Mouse (Mus musculus) kidney, embryonic 15.5 days (tissue): ENCODE measurements around the gene Gatad1. TPM values are rescaled to one million over a fixed set of nuclear protein-coding genes. Genes with fewer than 3 reads are reported as not detected.
"Not testable (repeated sequence)": the region's sequence is repeated elsewhere in the genome, so short reads cannot be mapped to it uniquely, and the experiment has no call there.

Source experiments
- ATAC-seq: fragments of 200-750 bp; cut with Nextera tagmentation; replicated peaks from 2 replicates; pipeline ENCODE4 v1.8.0; 2017; ENCODE audit warnings: moderate TSS enrichment; ENCODE audit not compliant: low FRiP score
- H3K27ac ChIP-seq: fragments of 300-500 bp; sonication (generic); 2 replicates; pipeline ENCODE4 v1.5.1; 2015; ENCODE audit warnings: mild to moderate bottlenecking, inconsistent platforms
- H3K27me3 ChIP-seq: fragments of 300-500 bp; sonication (generic); 2 replicates; pipeline ENCODE4 v1.6.1; 2015; ENCODE audit warnings: inconsistent platforms
- H3K36me3 ChIP-seq: fragments of 300-500 bp; sonication (generic); 2 replicates; pipeline ENCODE4 v1.6.1; 2015; ENCODE audit warnings: inconsistent platforms
- H3K4me1 ChIP-seq: fragments of 300-500 bp; sonication (generic); 2 replicates; pipeline ENCODE4 v1.6.1; 2015; ENCODE audit warnings: inconsistent platforms
- H3K4me2 ChIP-seq: fragments of 300-500 bp; sonication (generic); 2 replicates; pipeline ENCODE4 v1.6.1; 2015; ENCODE audit warnings: moderate library complexity, mild to moderate bottlenecking, inconsistent platforms
- H3K4me3 ChIP-seq: fragments of 300-500 bp; sonication (generic); replicated peaks from 2 replicates; pipeline ENCODE4 v1.5.1; 2015; ENCODE audit warnings: mild to moderate bottlenecking, inconsistent platforms
- H3K9ac ChIP-seq: fragments of 300-500 bp; sonication (generic); 2 replicates; pipeline ENCODE4 v1.6.1; 2015; ENCODE audit warnings: mild to moderate bottlenecking, inconsistent platforms
- H3K9me3 ChIP-seq: fragments of 300-500 bp; sonication (generic); replicated peaks from 2 replicates; pipeline ENCODE4 v1.6.1; 2016; ENCODE audit warnings: inconsistent platforms
- WGBS: fragments of 180-500 bp; shearing (Covaris S2); methylation state at CpG from one replicate; pipeline ENCODE4 v1.1.7; 2015; ENCODE audit warnings: mixed read lengths; 5-methylcytosine and 5-hydroxymethylcytosine counted together
- polyA plus RNA-seq: library from polyadenylated mRNA; unstranded; fragments of >200 nt; fragmentation: Nextera tagmentation; extraction: Ambion mirVana; gene quantifications from 2 replicates; pipeline ENCODE4 v1.2.1, GENCODE M21; 2015

Gene Gatad1
- 71.5 and 73.3 TPM in 2 replicates for polyA plus RNA-seq

DNA sequence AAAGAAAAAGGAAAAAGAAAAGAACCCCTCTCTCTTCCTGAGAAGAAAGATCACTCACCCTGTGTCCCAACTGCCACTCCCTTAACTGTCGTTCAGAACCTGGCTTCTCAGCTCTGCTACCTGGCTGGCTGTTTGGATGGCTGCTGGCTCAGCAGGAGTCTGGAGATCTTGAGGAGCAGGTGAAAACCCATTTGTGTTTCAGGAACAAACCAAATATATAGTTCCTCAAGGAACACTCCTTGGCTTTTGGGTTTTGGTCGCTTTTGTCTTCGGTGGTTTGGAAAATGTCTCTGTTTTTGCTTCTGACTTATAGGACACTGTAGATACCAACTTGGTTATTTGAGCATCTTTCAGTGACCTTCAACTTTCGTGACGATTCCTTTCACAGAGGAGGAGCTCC, at the start of gene Gatad1:
Gatad1 (minus strand) TSS at position 101 of the 400 bp plus-strand sequence.
- no peak within 1 kb of the TSS for H3K4me2 ChIP-seq
- no peaks in the 10 kb centered on the region for H3K4me1 ChIP-seq
- no peak within 1 kb of the TSS for H3K27ac ChIP-seq
- H3K4me3 ChIP-seq, result no peak within 1 kb of the TSS
- H3K27me3 ChIP-seq, result no peaks in the 10 kb centered on the region
- H3K9me3 ChIP-seq, result no peaks in the 10 kb centered on the region
- H3K9ac ChIP-seq, result no peak within 1 kb of the TSS
- ATAC-seq, result no peak
- 76% methylated on average over 5 of the region's 5 CpGs for WGBS
- no peaks in the 10 kb centered on the region for H3K36me3 ChIP-seq

DNA sequence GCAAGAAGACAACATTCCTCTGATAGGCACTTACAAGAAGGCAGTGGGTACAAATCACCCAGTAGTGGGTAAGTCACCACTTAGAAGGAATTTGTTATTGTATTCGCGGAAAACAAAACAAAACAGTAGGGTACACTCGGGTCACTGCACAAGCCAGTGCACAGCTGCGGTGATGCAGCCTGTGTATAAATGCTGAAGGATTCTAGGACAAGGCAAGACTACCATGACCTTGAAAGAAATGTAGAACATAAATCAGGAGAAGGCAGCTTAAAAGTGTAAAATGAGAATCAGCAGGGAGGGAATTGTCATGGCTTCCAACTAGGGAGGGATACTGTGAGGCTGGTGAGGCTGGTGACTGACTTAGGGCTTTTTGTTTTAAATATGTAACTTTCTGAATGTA, 45.2 kb upstream of the Gatad1 start:
- no peaks in the 10 kb centered on the region for H3K9me3 ChIP-seq
- no peak overlapping the region for H3K4me3 ChIP-seq
- 39% methylated on average over 4 of the region's 4 CpGs for WGBS
- H3K27ac ChIP-seq, result no peak overlapping the region
- H3K9ac ChIP-seq, result no peak overlapping the region
- H3K27me3 ChIP-seq, result no peaks in the 10 kb centered on the region
- peak; percentile 66; the same call in 1 of the 2 replicates for ATAC-seq
- H3K36me3 ChIP-seq, result peaks cover 46% of the 10 kb centered on the region
- H3K4me2 ChIP-seq, result no peak overlapping the region
- H3K4me1 ChIP-seq, result no peaks in the 10 kb centered on the region

DNA sequence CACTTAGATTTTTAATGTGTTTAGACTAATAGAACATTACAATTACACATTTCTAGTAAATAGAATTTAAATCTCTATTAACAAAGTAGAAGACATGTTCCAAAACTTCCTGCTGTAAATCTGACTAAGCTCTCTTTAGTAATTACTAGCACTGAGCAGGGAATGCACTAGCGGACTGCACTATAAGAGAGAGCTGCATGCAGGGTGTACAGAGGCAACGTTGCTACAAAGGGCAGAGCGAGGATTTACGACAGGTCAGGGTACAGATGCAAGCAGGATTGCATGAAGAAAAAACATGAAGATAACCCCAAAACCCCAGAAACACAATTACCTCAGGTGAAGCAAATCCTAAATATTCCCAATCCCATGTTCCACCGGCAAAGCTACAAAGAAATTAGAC, 43.0 kb upstream of the Gatad1 start:
- Histone ChIP-seq H3K4me1 (no peaks in the 10 kb centered on the region), H3K9me3 (no peaks in the 10 kb centered on the region), H3K4me3 (no peak overlapping the region), H3K27ac (no peak overlapping the region), H3K36me3 (peaks cover 55% of the 10 kb centered on the region), H3K27me3 (no peaks in the 10 kb centered on the region), H3K9ac (no peak overlapping the region), H3K4me2 (no peak overlapping the region)
- ATAC-seq, result no peak
- WGBS, result 78% methylated on average over 5 of the region's 5 CpGs

DNA sequence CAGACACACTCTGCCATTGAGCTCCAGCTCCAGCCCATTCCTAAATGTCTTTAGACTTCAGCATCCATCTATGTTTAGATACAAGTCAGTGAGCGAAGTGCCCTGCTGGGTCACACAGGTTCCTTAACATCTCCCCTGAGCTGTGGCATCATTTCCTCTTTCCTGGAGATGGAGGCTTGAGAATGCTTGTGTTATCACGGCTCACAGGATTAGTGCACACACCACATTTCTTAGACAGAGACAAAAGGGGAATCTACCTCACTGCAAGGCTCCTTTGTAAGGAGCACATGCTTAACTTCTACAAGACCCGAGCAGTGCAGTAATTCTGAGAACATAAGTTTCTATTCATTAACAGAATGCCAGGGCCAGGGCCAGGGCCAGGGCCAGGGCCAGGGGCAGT, 39.0 kb upstream of the Gatad1 start:
- H3K4me2 ChIP-seq, result no peak overlapping the region
- 88% methylated on average over 3 of the region's 3 CpGs for WGBS
- H3K9ac ChIP-seq, result no peak overlapping the region
- H3K9me3 ChIP-seq, result no peaks in the 10 kb centered on the region
- no peak overlapping the region for H3K27ac ChIP-seq
- peaks cover 78% of the 10 kb centered on the region for H3K36me3 ChIP-seq
- H3K27me3 ChIP-seq, result no peaks in the 10 kb centered on the region
- ATAC-seq, result no peak
- no peaks in the 10 kb centered on the region for H3K4me1 ChIP-seq
- no peak overlapping the region for H3K4me3 ChIP-seq

DNA sequence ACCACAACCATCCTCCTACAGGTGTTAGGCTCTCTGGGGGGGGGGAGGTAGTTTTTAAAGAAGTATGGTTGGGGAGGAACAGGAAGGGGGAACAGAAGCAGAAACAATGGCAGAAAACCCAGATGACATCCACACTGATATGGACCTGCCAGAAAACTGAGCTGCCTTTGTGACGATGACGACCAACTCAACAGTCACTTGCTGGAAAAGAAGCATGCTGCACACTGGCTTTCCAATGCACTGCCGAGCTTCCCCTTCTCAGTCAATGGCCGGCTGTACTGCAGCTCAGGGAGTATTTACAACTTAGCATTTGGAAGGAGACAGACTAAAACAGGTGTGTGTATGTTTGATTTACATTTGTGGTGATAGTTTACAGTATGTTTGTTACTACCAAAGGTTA, 38.2 kb upstream of the Gatad1 start:
- Histone ChIP-seq H3K4me1 (no peaks in the 10 kb centered on the region), H3K9me3 (no peaks in the 10 kb centered on the region), H3K27ac (no peak overlapping the region), H3K4me2 (no peak overlapping the region), H3K4me3 (no peak overlapping the region), H3K36me3 (peaks cover 72% of the 10 kb centered on the region), H3K9ac (no peak overlapping the region), H3K27me3 (no peaks in the 10 kb centered on the region)
- ATAC-seq, result no peak
- WGBS, result 90% methylated on average over 4 of the region's 4 CpGs

DNA sequence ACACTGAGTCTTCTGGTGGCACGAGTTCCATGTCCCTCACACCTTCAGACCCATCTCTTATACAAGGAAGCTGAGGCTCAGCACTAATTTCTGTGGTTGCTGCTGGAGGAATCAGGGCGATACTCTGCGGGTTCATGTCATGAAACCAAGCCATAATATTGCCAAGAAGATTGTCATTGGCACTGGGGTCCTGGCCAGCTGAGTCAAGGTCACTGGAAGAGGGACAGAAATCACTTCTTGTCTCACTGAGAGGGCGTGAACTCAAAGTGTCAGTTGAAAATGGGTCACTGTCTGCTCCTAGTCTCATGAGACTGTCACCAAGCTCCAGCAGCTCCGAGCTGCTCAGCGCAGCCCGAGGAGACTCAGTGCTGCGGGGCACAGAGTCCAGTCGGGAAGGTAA, 36.0 kb upstream of the Gatad1 start:
- 91% methylated on average over 9 of the region's 9 CpGs for WGBS
- H3K9ac ChIP-seq, result no peak overlapping the region
- no peaks in the 10 kb centered on the region for H3K27me3 ChIP-seq
- no peaks in the 10 kb centered on the region for H3K9me3 ChIP-seq
- H3K36me3 ChIP-seq, result peaks cover 75% of the 10 kb centered on the region
- H3K27ac ChIP-seq, result no peak overlapping the region
- no peaks in the 10 kb centered on the region for H3K4me1 ChIP-seq
- H3K4me3 ChIP-seq, result no peak overlapping the region
- no peak overlapping the region for H3K4me2 ChIP-seq
- ATAC-seq, result no peak

DNA sequence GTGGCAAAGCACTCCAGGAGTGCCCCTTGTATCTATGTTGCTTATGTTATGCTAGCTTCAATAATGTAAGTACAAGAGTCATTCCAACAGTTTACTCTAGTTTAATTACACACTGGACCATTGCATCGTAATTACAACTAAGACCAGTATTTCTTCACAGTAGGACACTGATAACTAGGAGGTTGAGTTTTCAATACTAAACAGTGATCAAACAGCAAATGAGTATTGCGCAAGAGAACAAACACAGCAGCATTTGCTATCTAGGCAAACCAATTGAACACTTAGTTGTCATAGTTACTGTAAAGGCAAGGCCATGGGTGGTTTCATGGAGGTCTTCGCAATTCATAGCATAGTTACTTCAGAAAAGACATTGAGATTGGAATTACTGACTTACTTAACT, 34.3 kb upstream of the Gatad1 start:
- Histone ChIP-seq H3K4me1 (no peaks in the 10 kb centered on the region), H3K4me3 (no peak overlapping the region), H3K36me3 (peaks cover 64% of the 10 kb centered on the region), H3K27me3 (no peaks in the 10 kb centered on the region), H3K9ac (no peak overlapping the region), H3K27ac (no peak overlapping the region), H3K9me3 (no peaks in the 10 kb centered on the region), H3K4me2 (no peak overlapping the region)
- ATAC-seq, result no peak
- WGBS, result 96% methylated on average over 3 of the region's 3 CpGs

DNA sequence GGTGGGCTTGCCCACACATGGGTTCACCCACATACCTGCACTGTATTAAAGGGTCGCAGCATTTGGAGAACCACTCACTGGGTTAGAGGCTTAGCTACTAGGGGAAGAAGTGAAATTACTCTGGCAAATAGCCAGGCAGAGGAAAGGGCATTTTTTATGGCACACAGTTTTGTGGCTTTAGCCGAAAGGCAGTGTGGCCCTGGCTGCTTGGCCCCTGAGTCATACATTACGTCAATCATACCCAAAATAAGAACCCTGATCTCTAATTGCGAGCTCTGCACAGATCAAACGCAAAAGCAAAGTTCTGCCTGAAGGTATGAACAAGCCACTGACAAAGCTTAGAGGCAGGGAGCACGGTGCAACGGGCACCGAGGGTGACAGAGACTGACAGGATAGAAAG, 31.3 kb upstream of the Gatad1 start:
- Histone ChIP-seq H3K27ac (no peak overlapping the region), H3K27me3 (no peaks in the 10 kb centered on the region), H3K4me2 (no peak overlapping the region), H3K4me3 (no peak overlapping the region), H3K9ac (no peak overlapping the region), H3K4me1 (no peaks in the 10 kb centered on the region), H3K36me3 (peaks cover 37% of the 10 kb centered on the region), H3K9me3 (no peaks in the 10 kb centered on the region)
- ATAC-seq, result no peak
- WGBS, result 78% methylated on average over 8 of the region's 8 CpGs

DNA sequence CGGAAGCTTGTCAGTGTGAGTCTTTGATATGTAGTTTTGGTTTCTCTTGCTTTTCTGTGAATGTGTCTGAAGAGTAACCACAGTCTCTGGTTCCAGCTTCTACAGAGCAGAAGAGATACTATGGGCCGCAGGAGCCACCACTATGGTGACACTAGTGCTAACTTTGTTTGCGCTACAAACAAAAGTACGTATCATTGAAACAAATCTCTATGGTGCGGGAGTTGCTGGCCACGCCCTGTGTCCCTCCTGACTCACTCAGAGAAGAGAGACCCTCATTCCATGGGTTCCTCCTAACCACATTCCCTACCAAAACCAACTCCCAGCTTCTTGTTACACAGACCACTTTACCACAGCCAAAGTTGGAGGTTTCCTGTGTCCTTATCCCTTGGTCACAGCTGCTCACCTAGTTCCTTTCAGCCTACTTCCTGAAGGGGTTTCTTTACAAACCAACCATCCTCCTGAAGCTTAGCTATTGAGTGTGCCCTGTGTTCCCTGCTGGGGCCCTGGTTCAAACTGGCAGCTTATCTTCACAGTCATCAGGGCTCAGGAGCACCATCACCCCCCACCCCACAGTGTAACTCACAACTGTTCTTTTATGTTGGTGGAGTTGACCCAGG, 13.1 kb upstream of the Gatad1 start:
- Histone ChIP-seq H3K4me3 (no peak overlapping the region), H3K4me1 (no peaks in the 10 kb centered on the region), H3K9ac (no peak overlapping the region), H3K27ac (no peak overlapping the region), H3K36me3 (no peaks in the 10 kb centered on the region), H3K27me3 (no peaks in the 10 kb centered on the region), H3K4me2 (no peak overlapping the region), H3K9me3 (no peaks in the 10 kb centered on the region)
- WGBS, result 78% methylated on average over 6 of the region's 6 CpGs
- no peak for ATAC-seq

DNA sequence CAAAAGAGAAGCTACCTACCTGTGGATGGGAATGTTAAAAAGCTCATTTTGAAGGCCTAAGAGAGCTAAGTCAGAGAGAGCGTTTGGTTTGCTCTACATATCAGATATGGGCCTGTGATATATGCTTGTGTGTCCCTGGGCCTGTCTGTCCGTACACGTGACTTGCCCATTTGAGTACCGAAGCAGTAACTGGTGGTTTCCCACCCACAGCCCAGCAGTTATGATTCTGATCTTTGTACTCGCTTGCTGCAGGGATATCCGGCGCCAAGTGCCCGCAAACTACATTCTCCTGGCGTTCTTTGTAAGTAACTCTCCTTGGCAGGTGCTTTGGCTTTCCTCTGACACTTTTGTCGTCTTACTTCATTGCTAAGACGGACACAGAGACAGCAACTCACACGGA, 9.6 kb upstream of the Gatad1 start:
- Histone ChIP-seq H3K9ac (no peak overlapping the region), H3K27ac (no peak overlapping the region), H3K9me3 (no peaks in the 10 kb centered on the region), H3K4me1 (no peaks in the 10 kb centered on the region), H3K4me2 (no peak overlapping the region), H3K27me3 (no peaks in the 10 kb centered on the region), H3K36me3 (no peaks in the 10 kb centered on the region), H3K4me3 (no peak overlapping the region)
- no peak for ATAC-seq
- WGBS, result 90% methylated on average over 12 of the region's 12 CpGs

DNA sequence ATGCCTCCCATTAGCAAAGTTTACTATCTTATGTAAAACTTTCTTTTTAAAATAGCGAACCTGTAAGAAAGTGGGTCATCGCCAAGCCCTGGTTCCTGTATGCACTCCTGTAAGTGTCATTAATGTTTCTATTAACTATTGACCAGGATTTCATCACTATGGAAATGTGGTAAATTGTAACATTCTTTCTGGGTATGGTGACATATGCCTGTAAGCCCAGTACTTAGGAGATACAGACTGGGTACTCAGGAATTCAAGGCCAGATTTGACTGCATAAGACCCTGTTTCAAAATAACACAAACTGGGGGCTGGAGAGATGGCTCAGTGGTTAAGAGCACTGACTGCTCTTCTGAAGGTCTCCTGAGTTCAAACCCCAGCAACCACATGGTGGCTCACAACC, 8.2 kb upstream of the Gatad1 start:
- Histone ChIP-seq H3K4me3 (no peak overlapping the region), H3K4me1 (no peaks in the 10 kb centered on the region), H3K9me3 (no peaks in the 10 kb centered on the region), H3K27me3 (no peaks in the 10 kb centered on the region), H3K4me2 (no peak overlapping the region), H3K9ac (no peak overlapping the region), H3K36me3 (no peaks in the 10 kb centered on the region), H3K27ac (no peak overlapping the region)
- no peak for ATAC-seq
- WGBS, result 93% methylated on average over 2 of the region's 2 CpGs

DNA sequence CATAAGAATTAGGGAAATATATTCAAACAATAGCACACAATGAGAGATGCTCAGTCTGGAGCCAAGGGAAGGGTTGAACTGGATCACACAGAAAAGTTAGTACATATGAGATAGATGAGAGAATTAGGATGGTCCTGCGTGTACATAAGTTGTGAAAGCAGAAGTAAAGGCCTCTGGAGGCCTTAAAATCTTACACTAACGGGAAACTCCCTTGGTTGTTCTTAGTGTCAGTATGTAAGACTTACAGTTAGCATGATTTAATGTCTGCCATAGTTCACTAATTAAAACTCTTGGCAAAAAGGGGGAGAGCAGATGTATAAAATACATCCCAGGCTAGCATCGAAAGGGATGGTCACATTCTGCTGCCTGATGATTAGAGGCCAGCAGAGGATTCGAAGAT, 3.2 kb downstream of the Gatad1 start:
- no peaks in the 10 kb centered on the region for H3K4me1 ChIP-seq
- H3K4me2 ChIP-seq, result no peak overlapping the region
- 84% methylated on average over 4 of the region's 4 CpGs for WGBS
- no peak overlapping the region for H3K9ac ChIP-seq
- H3K36me3 ChIP-seq, result no peaks in the 10 kb centered on the region
- no peak overlapping the region for H3K4me3 ChIP-seq
- H3K9me3 ChIP-seq, result no peaks in the 10 kb centered on the region
- ATAC-seq, result no peak
- no peak overlapping the region for H3K27ac ChIP-seq
- no peaks in the 10 kb centered on the region for H3K27me3 ChIP-seq

DNA sequence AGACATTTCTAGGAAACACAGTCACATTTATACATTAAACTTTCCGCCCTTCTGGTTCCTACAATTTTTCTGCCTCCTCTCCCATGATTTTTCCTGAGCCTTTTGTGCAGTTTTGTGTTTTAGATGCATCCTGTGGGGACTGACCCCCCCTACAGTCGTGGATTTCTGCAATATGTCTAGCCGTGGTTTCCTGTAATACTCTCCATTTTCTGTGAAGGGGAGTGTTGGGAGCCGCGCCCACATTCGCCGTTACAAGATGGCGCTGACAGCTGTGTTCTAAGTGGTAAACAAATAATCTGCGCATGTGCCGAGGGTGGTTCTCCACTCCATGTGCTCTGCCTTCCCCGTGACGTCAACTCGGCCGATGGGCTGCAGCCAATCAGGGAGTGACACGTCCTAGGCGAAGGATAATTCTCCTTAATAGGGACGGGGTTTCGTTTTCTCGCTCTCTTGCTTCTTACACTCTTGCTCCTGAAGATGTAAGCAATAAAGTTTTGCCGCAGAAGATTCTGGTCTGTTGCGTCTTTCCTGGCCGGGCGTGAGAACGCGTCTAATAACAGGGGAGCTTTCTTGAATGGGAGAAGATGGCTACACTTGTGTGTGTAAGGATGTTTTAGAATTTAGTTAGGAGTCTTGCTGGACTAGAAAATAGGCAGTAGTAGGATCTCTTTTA, 3.9 kb downstream of the Gatad1 start:
- 89% methylated on average over 19 of the region's 25 CpGs for WGBS
- H3K4me3 ChIP-seq, H3K27me3 ChIP-seq, H3K9ac ChIP-seq, H3K9me3 ChIP-seq, H3K36me3 ChIP-seq, H3K4me1 ChIP-seq, H3K4me2 ChIP-seq, ATAC-seq, H3K27ac ChIP-seq: not testable (repeated sequence)
